Comparison of ENCODE assay signal across 10 mouse cellular contexts in the genomic region with DNA sequence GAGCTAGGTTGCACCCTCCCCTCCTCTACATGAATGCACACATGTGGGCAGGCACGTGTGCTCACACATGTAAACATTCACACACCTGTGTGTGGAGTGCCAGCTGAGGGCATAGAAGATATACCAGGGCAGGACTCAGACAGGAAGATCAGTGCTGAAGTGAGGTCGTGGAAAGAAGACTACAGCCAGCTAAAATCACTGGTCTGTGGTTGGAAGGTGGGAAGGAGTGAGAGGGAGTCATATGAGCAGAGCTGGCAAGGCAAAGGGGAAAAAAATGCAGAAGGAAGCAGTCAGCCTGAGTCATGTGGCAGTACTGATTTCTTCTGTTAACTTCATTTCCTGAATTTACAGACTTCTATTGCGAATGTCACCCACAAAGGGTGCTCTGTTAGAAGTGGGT. TPM values are rescaled to one million over a fixed set of nuclear protein-coding genes. Genes with fewer than 3 reads are reported as not detected.
DNase-seq lines count a peak whose midpoint lies in the region; ATAC-seq and TF ChIP-seq lines count a peak whose summit lies in the region.
"Had no signal": no experiment of that assay in that cellular context is flagged by ENCODE, and none has a peak within 500 bp of the region (broad histone marks: within the 10 kb centered on the region; RNA-seq: fewer than 3 reads in every experiment).

No protein-coding gene starts in this region.

- H3K36me3 ChIP-seq in heart, postnatal 0 days (replicated peaks; ENCODE audit: control insufficient read depth, insufficient read depth, low read length), result no peaks in the 10 kb centered on the region
- no peaks in the 10 kb centered on the region for H3K36me3 ChIP-seq in myocyte (ENCODE audit: control insufficient read depth, insufficient read depth)

- 40% methylated on average over 3 of the region's 3 CpGs for whole genome bisulfite sequencing in heart, postnatal 0 days

- intact Hi-C loops in left cerebral cortex, adult 2 months (cut with DNase I), result no loop called here

- H3K9ac ChIP-seq in heart, postnatal 0 days (replicated peaks; ENCODE audit: low read depth, low read length), result no peak overlapping the region

- H3K27ac ChIP-seq in heart, postnatal 0 days (ENCODE audit: low read depth), result 0 out of 2 replicates have a peak overlapping the region, but pooled peaks have one; percentile 25
- H3K27ac ChIP-seq in left cerebral cortex, adult 2 months, result no peak overlapping the region

- no peak overlapping the region for H3K4me3 ChIP-seq in heart, postnatal 0 days (ENCODE audit: low read depth, low read length)
- H3K4me3 ChIP-seq in myocyte, result no peak overlapping the region
- H3K4me3 ChIP-seq in left cerebral cortex, adult 2 months, result no peak overlapping the region

- no peak overlapping the region for H3ac ChIP-seq in myocyte (ENCODE audit: control insufficient read depth, insufficient read length)

- no peak for ATAC-seq in heart, postnatal 0 days (ENCODE audit: insufficient read depth, low read depth)

- no peaks in the 10 kb centered on the region for H3K27me3 ChIP-seq in heart, postnatal 0 days (ENCODE audit: control insufficient read depth, insufficient read depth, low read length)
- no peaks in the 10 kb centered on the region for H3K27me3 ChIP-seq in myocyte (ENCODE audit: control insufficient read depth, insufficient read depth, insufficient read length)

- H3K4me2 ChIP-seq in heart, postnatal 0 days (ENCODE audit: low read depth, low read length), result no peak overlapping the region
- peak overlapping the region; percentile 20 for H3K4me2 ChIP-seq in myocyte (ENCODE audit: low read depth)

- no peak for TF ChIP-seq CTCF in heart, postnatal 0 days (IDR thresholded peaks at IDR 0.05; ENCODE audit: low read depth)
- no peak for TF ChIP-seq CTCF in left cerebral cortex, adult 2 months (IDR thresholded peaks at IDR 0.05)

- TF ChIP-seq POLR2A in myocyte (IDR thresholded peaks at IDR 0.05; ENCODE audit: insufficient read length, low read depth), result no peak

- TF ChIP-seq EP300 in heart, postnatal 0 days (IDR thresholded peaks at IDR 0.05; ENCODE audit: low read depth), result no peak

- DNase-seq in layer of hippocampus, adult 9-11 months, result peak; percentile 52
- no peak for DNase-seq in layer of hippocampus, adult 8-10 months (ENCODE audit: low spot score in 2 of 2)
- DNase-seq in MN1 (ENCODE audit: low spot score), result peak; percentile 23
- no peak for DNase-seq in heart, postnatal 0 days (ENCODE audit: low spot score)
- DNase-seq in left cerebral cortex, adult 2 months (ENCODE audit: extremely low spot score in 1 of 2, low spot score in 2 of 2), result no peak
- DNase-seq in retina, embryonic 14.5 days (ENCODE audit: low spot score), result no peak
- no peak for DNase-seq in right cerebral cortex, adult 2 months (ENCODE audit: low spot score in 2 of 2)
- DNase-seq: cerebellum, adult 2 months; liver had no signal

- no peaks in the 10 kb centered on the region for H3K9me3 ChIP-seq in heart, postnatal 0 days (replicated peaks; ENCODE audit: control insufficient read depth, low read length)

- no peaks in the 10 kb centered on the region for H3K79me2 ChIP-seq in myocyte (ENCODE audit: control insufficient read depth, insufficient read depth)

- H3K4me1 ChIP-seq in heart, postnatal 0 days (ENCODE audit: control insufficient read depth, insufficient read depth), result no peaks in the 10 kb centered on the region

TF ChIP-seq in myocyte, 11 proteins besides CTCF, POLR2A, EP300 and RAD21:
- TF ChIP-seq TCF12 (IDR thresholded peaks at IDR 0.05; ENCODE audit: insufficient read depth, poor library complexity, severe bottlenecking), result no peak
- TF ChIP-seq USF1 (IDR thresholded peaks at IDR 0.05; ENCODE audit: low read depth), result peak; percentile 65
- TF ChIP-seq MAX (IDR thresholded peaks at IDR 0.05; ENCODE audit: low read depth), result no peak
- TF ChIP-seq CEBPB (IDR thresholded peaks at IDR 0.05; ENCODE audit: insufficient read depth, poor library complexity, severe bottlenecking), result peak; percentile 25; the same call in 1 of the 2 replicates

RNA-seq across cellular contexts. Expression of a gene that starts 16.7 kb away (rescaled TPM):
- total RNA-seq in layer of hippocampus, adult 8-10 months (2022), result 100 to 1,000 TPM; 403 to 423 (median 409) TPM
- total RNA-seq in heart, postnatal 0 days (2014; rRNA removed; ENCODE audit: low replicate concordance), result 465 and 479 TPM in 2 replicates
- 533 and 534 TPM in 2 replicates for polyA plus RNA-seq in heart, postnatal 0 days (2015; fragmentation: Nextera tagmentation; extraction: Ambion mirVana)
- 746 TPM for polyA plus RNA-seq in myocyte (2012; fragmentation: generic; extraction: Trizol)
- 100 to 1,000 TPM; 376 to 408 TPM for total RNA-seq in left cerebral cortex, adult 2 months (2021)

RNA-seq across cellular contexts. Expression of a gene that starts 17.2 kb away (rescaled TPM):
- 100 to 1,000 TPM; 181 to 205 (median 195) TPM for total RNA-seq in layer of hippocampus, adult 8-10 months (2022)
- total RNA-seq in heart, postnatal 0 days (2014; rRNA removed; ENCODE audit: low replicate concordance), result 317 and 334 TPM in 2 replicates
- polyA plus RNA-seq in heart, postnatal 0 days (2015; fragmentation: Nextera tagmentation; extraction: Ambion mirVana), result 1,000 and 1,028 TPM in 2 replicates
- polyA plus RNA-seq in myocyte (2012; fragmentation: generic; extraction: Trizol), result 231 TPM
- 100 to 1,000 TPM; 136 to 139 TPM for total RNA-seq in left cerebral cortex, adult 2 months (2021)

RNA-seq across cellular contexts. Expression of a gene that starts 40.1 kb away (rescaled TPM):
- 10 to 100 TPM; 15.4 to 20.4 (median 17.5) TPM for total RNA-seq in layer of hippocampus, adult 8-10 months (2022)
- 41.1 and 51.3 TPM in 2 replicates for total RNA-seq in heart, postnatal 0 days (2014; rRNA removed; ENCODE audit: low replicate concordance)
- 36.5 and 38.4 TPM in 2 replicates for polyA plus RNA-seq in heart, postnatal 0 days (2015; fragmentation: Nextera tagmentation; extraction: Ambion mirVana)
- polyA plus RNA-seq in myocyte (2012; fragmentation: generic; extraction: Trizol), result 17.2 TPM
- 10 to 100 TPM; 15.2 to 15.4 TPM for total RNA-seq in left cerebral cortex, adult 2 months (2021)

RNA-seq across cellular contexts. Expression of a gene that starts 40.2 kb away (rescaled TPM):
- 1 to 10 TPM; 4.9 to 8.9 (median 6.2) TPM for total RNA-seq in layer of hippocampus, adult 8-10 months (2022)
- total RNA-seq in heart, postnatal 0 days (2014; rRNA removed; ENCODE audit: low replicate concordance), result 6.3 and 6.8 TPM in 2 replicates
- 6.0 and 8.7 TPM in 2 replicates for polyA plus RNA-seq in heart, postnatal 0 days (2015; fragmentation: Nextera tagmentation; extraction: Ambion mirVana)
- 18.9 TPM for polyA plus RNA-seq in myocyte (2012; fragmentation: generic; extraction: Trizol)
- 1 to 10 TPM; 4.2 to 7.6 TPM for total RNA-seq in left cerebral cortex, adult 2 months (2021)

RNA-seq across cellular contexts. Expression of a gene that starts 40.4 kb away (rescaled TPM):
- total RNA-seq in layer of hippocampus, adult 8-10 months (2022), result 10 to 100 TPM; 21.4 to 36.0 (median 28.5) TPM
- total RNA-seq in heart, postnatal 0 days (2014; rRNA removed; ENCODE audit: low replicate concordance), result 28.1 and 29.9 TPM in 2 replicates
- polyA plus RNA-seq in heart, postnatal 0 days (2015; fragmentation: Nextera tagmentation; extraction: Ambion mirVana), result 32.1 and 32.2 TPM in 2 replicates
- polyA plus RNA-seq in myocyte (2012; fragmentation: generic; extraction: Trizol), result 20.0 TPM
- total RNA-seq in left cerebral cortex, adult 2 months (2021), result 10 to 100 TPM; 32.6 to 34.9 TPM

Comparison
In these comparisons a context has a peak if more than half of its experiments do, and no peak if none do; other contexts are left out.
1. DNase-seq: peak in layer of hippocampus, adult 9-11 months (single experiment) and MN1 (single experiment); none in layer of hippocampus, adult 8-10 months (0 of 2), heart, postnatal 0 days (single experiment), left cerebral cortex, adult 2 months (0 of 2), retina, embryonic 14.5 days (single experiment) and right cerebral cortex, adult 2 months (0 of 2).